Mouse (Mus musculus) layer of hippocampus, postnatal 14 days (tissue): ENCODE data around the gene Prl7a1. TPM values are rescaled to one million over a fixed set of nuclear protein-coding genes. Genes with fewer than 3 reads are reported as not detected.

Experiments
- DNase-seq, 2 experiments: peaks; one replicate each; pipeline ENCODE4 v3.0.0; 2021 to 2022; ENCODE audit warnings: low spot score in 2 of 2, mixed read lengths in 1 of 2
- long read RNA-seq, 2 experiments: library from polyadenylated mRNA; stranded (forward); transcript quantifications; one replicate each; pipeline ENCODE4 v2.0.0; 2021
- total RNA-seq, 2 experiments: library from RNA; stranded (reverse); gene quantifications; 2 replicates each; pipeline ENCODE4 v1.2.3; 2021

The Prl7a1 gene
- not detected for total RNA-seq
- long read RNA-seq, experiment 1: 0 reads
- long read RNA-seq, experiment 2: 0 reads

DNA sequence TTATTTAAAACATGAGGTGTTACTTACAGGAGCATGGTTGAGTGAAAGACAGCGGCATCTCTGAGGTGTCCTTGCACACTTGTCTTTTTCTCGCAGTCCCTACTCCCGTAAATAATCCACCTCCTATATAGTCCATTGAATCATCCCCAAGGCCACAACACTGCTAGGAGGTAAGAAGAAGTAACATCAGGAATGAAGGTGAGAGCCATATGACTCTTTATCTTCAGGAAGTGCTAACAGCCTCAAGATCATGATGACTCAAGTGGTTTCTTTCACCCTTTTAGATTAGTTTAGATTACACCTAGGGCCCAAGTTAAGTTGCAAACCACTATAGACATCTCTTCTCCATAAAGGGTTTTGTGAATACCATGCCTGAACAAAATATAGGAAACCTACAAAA lies at the start of gene Prl7a1:
Prl7a1 (minus strand) TSS at position 101 of the 400 bp plus-strand sequence.
- DNase-seq: no peak

DNA sequence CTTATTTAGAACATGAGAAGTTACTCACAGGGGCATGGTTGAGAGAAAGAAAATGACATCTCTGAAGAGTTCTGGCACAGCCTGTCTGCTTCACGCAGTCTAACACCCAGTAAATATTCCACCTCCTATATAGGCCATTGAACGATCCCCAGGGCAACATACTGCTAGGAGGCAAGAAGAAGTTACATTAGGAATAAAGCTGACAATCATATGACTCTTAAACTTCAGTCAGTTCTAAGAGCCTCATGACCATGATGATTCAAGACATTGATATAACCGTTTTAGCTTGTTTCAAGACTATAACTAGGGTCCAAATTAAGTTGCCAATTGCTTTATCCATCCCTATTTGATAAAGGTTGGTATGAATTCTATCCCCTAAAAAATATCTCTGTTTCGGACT lies 25.6 kb upstream of the Prl7a1 start, which contains the start of gene Prl7a2:
Prl7a2 (minus strand) TSS at position 101 of the 400 bp plus-strand sequence.
- no peak for DNase-seq

DNA sequence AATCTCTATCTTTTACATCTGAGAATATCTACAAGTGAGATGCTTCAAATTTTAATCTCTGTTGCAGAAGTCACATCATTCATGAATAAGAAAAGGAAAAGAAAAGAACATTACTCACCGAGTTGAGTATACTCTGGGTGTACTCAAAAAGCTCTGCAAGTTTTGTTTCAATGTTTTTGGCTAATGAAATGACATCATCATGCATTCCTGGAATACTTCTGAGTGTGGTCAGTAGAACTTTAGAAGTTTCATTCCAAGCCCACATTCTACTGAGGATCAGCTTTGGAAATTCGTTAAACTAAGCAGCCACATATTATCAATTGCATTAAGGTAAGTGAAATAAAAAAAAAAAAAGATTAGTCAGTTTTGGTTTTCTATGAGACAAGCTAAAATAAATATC lies 18.5 kb upstream of the Prl7a1 start:
- DNase-seq: no peak

DNA sequence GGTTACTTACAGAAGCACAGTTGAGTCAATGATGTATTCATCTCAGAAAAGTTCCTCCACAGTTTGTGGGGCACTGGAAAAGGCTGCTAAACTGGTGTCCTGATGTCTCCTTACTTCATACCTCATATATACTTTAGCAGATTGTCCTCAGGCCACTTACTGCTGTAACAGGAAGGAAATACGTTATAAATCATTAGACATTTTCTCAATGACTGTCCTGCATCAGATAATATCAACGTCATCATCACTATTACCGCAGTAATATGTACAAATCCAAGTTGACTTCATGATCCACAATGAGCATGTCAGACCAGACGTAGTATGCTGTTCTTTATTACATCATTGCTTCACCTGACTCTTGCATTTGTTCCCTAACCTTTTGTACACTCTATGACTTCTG lies 31.8 kb downstream of the Prl7a1 start, which contains the start of gene Prl7b1:
Prl7b1 (minus strand) TSS at position 101 of the 400 bp plus-strand sequence.
- no peak for DNase-seq

Other genes starting within 250 kb of the Prl7a1 start
- gene Prl8a6, start 203.8 kb downstream of the Prl7a1 start, total RNA-seq: not detected
- gene Prl8a8, start 129.3 kb downstream of the Prl7a1 start, total RNA-seq: not detected
- not detected for gene Prl8a9, start 77.9 kb downstream of the Prl7a1 start, total RNA-seq
- gene Prl8a1, start 60.3 kb downstream of the Prl7a1 start, total RNA-seq: not detected
- gene Prl7b1, start 31.9 kb downstream of the Prl7a1 start, total RNA-seq: not detected
- not detected for gene Prl7a2, start 25.5 kb upstream of the Prl7a1 start, total RNA-seq
- gene Prl7d1, start 74.2 kb upstream of the Prl7a1 start, total RNA-seq: not detected
- gene Prl7c1, start 138.3 kb upstream of the Prl7a1 start, total RNA-seq: not detected
- not detected for gene Prl2a1, start 159.2 kb upstream of the Prl7a1 start, total RNA-seq
- gene Prl2c1, start 206.8 kb upstream of the Prl7a1 start, total RNA-seq: not detected